Mouse (Mus musculus) midbrain, embryonic 11.5 days (tissue): ENCODE results near the gene Nr4a2. TPM values are rescaled to one million over a fixed set of nuclear protein-coding genes. Genes with fewer than 3 reads are reported as not detected.

Experiments used
- polyA plus RNA-seq: library from polyadenylated mRNA; unstranded; fragments of >200 nt; fragmentation: Nextera tagmentation; extraction: Ambion mirVana; gene quantifications from 2 replicates; pipeline ENCODE4 v1.2.1, GENCODE M21; 2014

Nr4a2 gene
- polyA plus RNA-seq, 1 experiment from 2014 or later, result 17.4 TPM

Other genes starting within 250 kb of the Nr4a2 start
- 14.6 and 15.8 TPM in 2 replicates for gene Gpd2, start 113.6 kb upstream of the Nr4a2 start, polyA plus RNA-seq